Mouse (Mus musculus): Measurements from ENCODE around the gene Adipor2.

- TF ChIP-seq HCFC1 (IDR thresholded peaks at IDR 0.05; ENCODE audit: borderline replicate concordance, insufficient read depth, low read length) (no peak), CHD2 (IDR thresholded peaks at IDR 0.05; ENCODE audit: low read depth, low read length) (no peak), ZC3H11A (IDR thresholded peaks at IDR 0.05; ENCODE audit: borderline replicate concordance, low read depth, low read length) (no peak), MAFK (IDR thresholded peaks at IDR 0.05; ENCODE audit: insufficient read depth, low read depth, low read length) (no peak), ZNF384 (IDR thresholded peaks at IDR 0.05; ENCODE audit: low read depth, low read length) (no peak)
Measured at GRCm38 (mm10) chr6:119416643-119417042, 861 bp downstream of the Adipor2 start.
